Mouse (Mus musculus) layer of hippocampus, postnatal 10 days (tissue): ENCODE measurements around the gene Acer3. TPM values are rescaled to one million over a fixed set of nuclear protein-coding genes. Genes with fewer than 3 reads are reported as not detected.
"Not testable (repeated sequence)": the region's sequence is repeated elsewhere in the genome, so short reads cannot be mapped to it uniquely, and the experiment has no call there.

Experiments used
- DNase-seq, 2 experiments: peaks; one replicate each; pipeline ENCODE4 v3.0.0; 2021; ENCODE audit warnings: low spot score in 2 of 2
- total RNA-seq, 2 experiments: library from RNA; stranded (reverse); gene quantifications; 2 replicates each; pipeline ENCODE4 v1.2.3; 2021

The Acer3 gene
- total RNA-seq, 2 experiments from 2014 or later = 14.7 to 17.8 TPM

DNA sequence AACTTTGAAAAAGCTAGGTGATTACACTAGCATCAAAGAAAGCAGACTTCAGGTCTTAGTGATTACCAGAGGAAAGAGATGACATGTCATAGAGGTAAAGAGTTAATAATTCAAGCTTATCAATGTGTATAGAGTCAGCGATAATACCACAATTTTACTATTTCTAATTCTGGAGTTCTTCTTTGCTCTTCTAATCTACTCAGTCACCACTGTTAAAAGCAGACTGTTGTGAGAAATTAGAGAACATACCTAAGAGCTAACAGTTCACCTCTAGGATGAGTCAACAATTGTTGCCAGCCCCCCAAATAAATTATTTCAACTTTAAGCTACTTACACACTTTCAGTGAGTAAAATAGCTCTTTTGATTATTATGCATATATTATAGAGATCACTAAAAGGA lies 28.1 kb downstream of the Acer3 start:
- DNase-seq = no peak

DNA sequence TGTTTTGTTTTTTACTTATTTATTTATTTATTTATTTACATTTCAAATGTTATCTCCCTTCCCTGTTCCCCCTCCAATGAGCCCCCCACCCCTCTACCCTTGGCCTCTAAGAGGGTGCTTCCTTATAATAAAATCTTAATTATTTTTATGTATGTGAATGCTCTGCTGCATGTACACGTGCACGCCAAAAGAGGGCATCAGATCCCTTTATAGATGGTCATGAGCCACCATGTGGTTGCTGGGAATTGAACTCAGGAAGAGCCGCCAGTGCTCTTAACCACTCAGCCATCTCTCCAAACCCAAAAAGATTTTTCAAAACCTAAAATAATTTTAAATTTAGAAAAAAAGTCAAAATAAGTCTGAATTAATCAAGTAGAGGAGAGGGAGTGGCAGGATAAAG lies 31.4 kb downstream of the Acer3 start:
- DNase-seq = no peak

DNA sequence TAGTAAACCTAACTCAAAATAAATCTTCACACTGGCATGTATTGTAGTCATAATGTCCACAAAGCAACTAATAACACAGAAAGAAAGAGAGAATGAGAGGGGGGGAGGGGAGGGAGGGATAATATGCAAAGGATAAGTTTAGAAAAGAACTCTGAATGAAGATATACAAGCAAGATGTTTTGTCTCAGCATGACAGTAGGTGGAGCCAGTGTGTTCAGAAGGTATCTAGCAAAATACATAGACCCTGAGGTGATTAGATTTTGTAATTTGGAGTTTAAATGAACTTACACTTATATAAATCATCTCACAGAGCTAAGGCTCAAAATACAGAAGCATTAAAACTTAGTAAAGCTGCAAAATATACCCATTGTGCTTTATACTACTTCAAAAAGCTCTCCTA lies 44.7 kb downstream of the Acer3 start:
- no peak for DNase-seq

DNA sequence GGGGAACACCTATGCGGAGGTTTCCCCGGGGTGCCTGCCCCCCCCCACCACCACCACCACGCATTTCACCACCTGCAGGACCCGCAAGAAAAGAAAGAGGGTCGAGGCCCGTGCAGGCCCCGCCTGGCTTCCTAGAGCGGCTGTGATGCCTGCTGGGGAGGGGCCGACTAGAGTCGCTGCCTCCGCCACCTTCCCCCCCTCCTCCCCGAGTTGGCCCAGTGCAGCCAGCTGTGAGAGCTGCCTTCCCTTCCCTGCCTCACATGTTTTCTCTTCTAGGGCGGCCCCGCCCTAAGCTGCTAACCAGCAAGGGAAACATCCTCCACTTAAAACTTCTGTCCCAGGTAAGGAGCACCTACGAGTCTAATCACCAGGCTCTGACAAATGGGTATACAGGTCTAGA lies 52.8 kb downstream of the Acer3 start:
- DNase-seq = not testable (repeated sequence)

DNA sequence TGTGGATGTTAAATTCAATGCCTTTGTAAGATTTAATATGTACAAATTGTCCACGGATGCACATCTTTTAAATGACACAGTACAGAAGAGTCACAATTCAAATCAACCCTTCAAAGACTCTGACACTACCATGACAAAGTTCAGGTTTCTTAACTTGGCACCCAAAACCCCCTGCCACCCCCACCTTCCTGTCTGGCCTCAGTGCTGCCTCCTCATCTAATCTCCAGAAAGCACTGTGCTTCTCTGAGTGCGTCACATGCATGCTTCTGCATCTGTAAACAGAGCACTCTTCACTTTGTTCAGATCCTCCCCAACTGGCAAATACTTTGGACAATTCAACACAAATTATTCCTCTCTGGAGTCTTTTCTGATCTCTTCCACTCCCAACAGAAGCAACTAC lies 68.5 kb downstream of the Acer3 start:
- no peak for DNase-seq

DNA sequence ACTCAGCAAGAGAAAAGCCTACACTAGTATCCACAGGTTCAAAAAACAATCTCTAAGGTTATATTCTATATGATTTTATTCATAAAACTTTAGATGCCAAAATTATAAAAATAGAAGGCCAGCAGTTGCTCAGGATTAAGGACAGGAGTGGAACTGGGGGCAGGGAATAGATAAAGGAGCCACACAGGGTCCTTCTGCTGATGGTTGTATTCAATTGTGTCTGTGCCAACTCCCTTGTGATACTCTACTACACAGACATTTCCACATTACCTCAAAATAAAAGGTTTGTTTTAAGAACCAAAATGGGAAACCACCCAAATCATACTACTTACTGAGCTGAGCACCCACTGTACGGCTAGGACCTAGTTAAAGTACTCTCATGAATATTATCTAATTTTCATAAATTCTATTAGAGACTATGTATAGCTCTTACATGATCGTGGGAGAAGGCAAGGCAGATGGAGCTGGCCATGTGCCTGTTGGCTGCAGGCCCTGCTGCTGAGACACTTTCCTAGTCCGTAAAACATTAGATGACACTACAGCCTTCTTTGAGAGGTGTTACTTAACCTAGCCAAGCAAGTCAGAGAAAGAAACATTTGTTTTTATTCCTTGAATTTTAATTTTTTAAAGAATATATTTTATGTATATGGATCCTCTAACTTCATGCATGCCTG lies 84.2 kb downstream of the Acer3 start:
- peak; percentile 8 to 43 for DNase-seq

DNA sequence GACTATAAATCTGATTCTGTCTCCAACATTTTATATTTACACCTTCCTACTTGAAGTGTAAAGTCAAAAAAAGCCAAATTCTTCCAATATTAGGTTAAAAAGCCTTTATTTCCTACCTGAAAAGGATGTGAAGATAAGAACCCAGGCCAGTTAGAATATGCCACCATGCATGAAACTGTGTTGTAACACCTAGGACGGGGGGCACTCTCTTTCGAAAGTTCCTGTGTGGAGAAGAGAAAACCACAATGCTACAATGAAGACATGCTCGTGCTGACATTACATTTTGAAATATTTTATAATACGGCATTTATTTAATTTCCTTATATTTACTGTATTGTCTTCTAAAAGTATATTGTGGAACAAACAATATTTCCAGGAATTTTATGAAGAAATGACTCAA lies 97.2 kb downstream of the Acer3 start:
- DNase-seq = no peak

DNA sequence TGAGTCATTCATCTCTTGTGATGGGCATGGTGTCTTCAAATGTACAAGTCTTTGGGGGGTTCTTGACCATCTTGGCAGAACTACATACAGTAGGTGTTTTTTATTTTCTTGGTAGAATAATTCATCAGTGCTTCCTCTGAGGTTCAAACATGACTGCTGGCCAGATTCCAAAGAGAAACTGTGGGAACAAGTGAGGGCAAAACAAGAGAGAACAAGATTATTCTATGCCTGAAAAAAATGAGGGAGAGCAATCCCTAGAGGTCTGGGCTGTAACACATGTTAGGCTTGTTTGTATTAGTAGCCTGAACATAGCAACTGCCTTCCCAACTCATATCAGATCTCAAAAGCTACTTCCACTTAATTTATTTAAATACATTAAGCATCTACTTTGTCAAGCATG lies 104.3 kb downstream of the Acer3 start:
- DNase-seq = no peak

DNA sequence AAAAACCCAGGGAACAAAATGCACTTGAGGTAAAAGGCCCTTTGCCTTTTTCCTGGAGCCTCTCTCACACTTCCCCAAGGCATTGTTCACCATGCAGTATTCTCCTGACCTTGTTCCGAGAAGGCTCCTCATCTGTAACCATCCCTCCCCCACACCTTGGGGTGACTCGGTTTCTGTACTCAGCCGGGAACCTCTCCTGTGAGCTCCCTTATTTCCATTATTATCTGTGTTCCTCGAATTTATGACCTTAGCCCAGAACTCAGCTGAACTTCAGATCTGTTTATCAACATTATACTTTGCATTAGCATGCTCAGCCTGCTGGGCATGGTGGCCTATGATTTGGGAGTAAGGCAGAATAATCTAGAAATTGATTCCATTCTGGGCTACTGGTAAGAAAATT lies 118.1 kb downstream of the Acer3 start:
- no peak for DNase-seq

DNA sequence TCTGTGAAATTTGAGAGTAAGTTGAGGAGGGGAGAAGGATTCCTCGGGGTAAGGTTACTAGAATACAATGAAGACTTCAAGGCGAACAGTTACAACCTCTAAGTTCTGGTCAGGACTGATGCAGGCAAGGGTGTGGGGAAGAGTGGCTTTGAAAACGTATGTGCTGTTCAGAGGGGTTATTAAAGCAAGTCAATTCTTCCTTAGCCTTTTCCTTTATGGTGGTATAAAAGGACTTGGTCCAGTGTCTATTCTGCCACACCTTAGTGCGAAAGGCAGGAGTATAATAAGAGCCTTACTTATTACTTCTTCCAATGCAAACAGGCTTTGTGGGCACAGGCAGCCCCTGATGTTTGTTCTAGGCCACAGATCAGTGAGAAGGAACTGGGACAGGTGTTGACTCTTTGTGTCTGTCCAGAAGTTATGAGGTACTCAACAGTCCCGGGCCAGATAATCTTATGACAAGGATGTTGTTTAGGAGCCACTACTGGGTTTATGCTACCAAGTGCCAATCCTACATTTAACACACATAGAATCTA lies 119.4 kb downstream of the Acer3 start:
- no peak for DNase-seq

DNA sequence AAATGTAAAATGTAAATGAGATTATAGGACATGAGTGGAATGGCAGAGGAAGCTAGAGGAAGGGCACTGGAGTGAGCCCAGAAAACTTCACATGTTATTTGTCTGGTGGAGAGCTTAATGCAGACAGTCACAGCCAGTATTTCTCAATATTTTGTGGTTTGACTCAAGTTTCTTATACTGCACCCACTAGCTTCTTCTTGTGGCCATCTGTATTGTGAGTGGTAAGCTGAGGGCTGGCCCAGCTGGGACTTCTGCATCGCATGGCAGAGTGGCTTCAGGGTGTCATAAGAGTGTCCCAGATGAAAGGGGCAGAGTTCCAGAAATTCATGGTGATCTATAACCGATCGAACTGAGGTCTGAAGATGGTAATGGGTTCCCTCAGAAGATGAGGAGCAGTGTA lies 120.6 kb downstream of the Acer3 start:
- no peak for DNase-seq

DNA sequence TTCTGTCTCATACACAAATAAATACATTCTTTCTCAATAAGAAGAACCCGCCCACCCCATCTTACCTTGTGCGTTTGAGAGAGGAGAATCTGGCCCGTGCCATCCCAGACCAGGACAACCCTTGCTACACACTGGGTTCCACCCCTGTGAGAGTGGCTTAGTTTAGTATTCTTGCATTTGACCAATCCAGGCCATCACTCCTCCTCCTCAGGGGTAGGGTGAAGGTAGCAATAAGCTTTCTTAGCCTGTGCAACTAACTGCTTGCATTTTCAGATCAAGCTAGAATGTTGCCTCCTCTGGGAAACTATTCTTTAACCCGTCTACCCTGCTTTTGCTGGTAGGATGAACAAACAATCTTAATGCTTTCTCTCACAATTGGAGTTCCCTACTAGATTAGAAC lies 121.6 kb downstream of the Acer3 start, which contains the start of gene B3gnt6:
TSS of gene B3gnt6 (minus strand) at position 101 of the 400 bp plus-strand sequence.
- no peak for DNase-seq

DNA sequence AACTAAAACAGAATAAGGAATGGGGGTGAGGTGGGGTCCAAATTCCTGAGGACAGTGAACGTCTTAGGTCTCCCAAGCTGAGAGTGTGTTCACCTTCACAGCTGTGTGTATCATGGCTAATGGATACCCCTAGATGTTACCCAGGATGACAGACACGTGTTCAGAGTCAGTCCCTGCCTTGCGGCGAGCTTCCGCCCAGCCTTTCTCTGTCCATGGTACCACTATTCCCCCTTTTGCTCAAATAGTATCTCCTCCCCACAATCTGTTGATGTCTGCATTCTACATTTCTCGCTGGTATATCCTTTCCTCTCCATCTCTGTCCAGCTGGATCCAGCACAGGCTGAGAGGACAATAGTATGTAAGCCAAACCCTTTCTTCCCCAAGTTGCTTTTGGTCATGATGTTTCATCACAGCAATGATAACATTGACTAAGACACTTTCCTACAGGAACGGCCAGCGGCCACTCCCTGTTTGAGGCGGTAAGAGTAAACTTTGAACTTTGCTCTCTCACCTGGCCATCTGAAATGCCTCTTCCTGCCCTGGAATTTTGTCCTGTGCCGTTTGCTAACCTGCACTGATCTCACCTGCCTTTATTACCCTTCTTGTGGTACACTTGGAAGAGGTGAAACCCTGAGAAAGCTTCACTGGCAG lies 125.7 kb downstream of the Acer3 start:
- DNase-seq = no peak

DNA sequence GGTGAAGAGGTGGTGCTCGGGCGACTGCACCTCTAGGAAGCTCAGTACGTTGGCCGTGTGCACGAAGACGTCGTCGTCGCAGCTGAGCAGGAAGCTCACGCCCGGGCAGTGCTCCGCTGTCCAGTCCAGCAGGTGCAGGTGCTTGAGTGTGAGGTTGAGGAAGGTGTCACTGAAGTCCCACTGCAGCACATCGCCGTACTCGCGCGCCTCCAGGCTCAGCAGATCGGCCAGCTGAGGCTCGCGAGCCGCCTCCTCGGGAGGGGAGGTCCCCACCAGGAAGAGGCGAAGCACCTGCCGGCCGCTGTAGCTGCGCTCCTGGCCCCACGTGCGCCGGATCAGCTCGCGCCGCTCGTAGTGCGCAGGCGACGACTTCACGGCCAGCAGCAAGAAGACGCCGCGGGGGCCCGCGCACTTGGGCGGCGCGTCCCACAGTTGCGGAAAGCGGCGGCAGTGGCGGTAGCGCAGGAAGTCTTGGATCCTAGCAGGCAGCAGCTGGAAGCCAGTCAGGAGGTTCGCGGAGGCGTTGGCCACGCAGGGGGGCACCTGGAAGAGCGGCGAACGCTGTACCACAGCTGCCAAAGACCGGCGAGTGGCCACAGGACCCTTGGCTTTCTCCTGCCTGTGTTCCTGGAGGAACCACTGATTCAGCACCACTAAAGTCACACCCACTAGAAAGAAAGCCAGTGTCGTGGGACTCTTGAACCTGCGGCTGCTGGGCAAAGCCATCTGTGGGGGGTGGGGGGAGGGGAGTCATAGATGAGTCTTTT lies 126.8 kb downstream of the Acer3 start:
- peak in 1 of 2 experiments; percentile 35 for DNase-seq

DNA sequence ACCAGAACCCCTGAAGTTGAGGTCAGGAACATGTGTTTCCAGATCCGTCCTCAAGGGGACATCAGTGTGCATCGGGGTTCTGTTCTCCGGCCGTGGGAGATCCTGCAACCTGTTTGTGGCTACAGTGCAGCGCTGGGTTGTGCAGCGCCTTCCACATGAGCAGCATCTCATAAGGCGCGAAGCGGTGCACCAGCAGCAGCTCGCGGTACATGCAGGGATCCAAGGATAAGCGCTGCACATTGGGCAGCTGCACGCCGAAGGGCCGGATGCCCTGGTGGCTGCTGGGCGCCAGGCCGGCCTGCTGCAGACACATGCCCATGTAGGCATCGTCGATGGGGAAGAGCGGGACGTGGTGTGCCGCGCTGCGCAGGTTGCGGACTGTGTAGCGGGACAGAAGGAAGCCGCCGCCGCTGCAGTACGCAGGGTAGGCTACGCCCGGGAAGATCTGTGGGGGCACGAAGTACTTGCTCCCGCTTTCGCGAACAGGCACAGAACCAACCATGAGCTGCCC lies 127.4 kb downstream of the Acer3 start:
- peak; percentile 33 to 39 for DNase-seq

DNA sequence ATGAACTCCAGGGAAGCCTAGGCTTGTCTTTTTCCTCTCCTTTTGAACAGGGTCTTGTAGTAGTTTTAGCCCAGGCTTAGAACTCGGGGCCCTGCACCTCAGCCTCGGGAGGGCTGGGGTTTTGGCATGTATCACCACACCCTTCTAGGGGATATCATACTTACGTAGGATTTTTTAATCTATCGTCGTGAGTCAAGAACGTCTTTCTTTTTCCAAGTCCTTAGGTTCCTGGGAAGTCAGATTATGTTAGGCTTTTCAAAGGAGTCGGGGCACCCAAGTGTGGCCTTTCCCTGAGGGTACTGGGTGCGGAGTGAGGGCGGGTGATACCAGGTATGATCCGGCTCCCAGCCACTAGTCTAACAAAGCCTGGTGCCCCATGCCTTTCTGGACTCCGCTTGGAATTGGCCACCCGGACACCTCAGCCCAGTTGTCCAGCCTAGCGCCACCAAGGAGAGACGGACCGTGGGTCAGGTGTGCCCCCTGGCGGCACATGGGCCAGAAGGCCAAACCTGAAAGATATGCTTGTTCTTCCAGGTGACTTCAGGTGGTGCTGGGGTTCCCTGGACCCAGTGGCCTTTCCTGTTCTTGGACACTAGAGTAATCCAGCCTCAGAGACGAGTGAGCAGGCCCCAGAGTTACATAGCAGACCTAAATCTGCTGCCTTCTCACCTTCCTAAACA lies 129.3 kb downstream of the Acer3 start:
- no peak for DNase-seq

DNA sequence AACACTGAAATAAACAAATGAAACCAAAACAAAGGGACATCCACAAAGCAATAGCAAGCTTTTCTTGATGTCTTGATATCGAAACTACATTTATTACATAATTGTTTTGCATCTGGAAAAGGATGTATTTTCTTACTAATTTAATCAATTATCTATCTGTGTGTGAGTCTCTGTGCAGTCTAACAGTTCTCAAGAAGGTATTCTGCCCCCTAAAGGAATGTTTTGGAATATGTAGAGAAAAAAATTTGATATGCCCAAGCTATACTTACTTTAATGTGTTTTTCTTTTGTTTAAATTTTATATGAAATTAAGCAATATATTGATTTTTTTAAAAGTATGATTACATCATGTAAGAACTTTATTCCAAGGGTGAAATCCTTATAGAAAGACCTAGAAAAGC lies 130.4 kb downstream of the Acer3 start:
- no peak for DNase-seq

DNA sequence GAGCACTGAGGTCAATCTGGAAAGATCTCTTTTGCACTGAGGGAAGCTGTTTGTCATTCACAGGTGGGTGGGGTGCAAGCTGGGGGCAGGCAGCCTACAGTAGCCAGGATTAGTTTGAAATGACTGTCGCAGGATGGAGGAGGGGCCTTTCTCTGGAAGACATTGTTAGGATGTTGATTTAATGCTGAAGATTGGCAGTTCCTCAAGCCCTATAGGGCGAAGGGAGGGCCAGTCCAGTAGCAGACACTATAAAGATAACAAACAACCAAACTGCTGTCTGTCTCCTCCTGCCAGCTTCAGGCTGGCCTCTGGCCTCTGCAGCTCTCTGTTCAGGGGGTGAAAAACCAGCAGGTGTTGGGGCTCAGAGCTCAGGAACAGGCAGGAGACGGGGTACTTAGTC lies 131.3 kb downstream of the Acer3 start:
- no peak for DNase-seq

DNA sequence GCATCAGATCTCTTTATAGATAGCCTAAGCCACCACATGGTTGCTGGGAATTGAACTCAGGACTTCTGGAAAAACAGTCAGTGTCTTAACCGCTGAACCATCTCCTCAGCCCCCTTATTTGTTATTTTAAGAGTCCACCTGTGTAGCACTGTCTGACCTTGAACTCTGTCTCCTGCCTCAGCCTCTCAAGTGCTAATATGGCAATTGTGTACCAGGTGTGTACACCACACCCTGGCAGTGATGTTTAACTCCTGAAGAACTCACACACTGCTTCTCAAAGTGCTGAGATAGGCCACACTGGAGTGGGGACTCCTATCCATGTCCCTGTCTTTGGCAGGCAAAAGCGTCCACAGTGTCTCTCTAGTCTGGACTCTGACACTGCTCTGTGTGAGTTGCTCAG lies 132.3 kb downstream of the Acer3 start:
- DNase-seq = no peak

DNA sequence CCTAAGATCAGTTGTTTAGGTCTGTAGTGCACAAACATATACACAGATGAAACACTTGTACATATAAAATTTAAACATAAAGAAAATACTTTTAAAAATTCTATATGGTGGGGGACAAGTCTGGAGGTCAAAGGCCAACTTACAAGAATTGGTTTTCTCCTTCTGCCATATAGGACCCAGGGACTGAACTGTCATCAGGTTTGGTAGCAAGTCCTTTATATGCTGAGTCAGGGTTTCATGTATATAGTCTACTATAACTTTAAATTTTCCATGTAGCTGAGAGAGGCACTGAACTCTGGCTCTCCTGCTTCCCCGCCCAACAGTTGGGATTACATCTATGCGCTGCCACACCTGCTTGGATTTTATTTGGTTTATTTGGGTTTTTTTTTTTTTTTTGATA lies 132.8 kb downstream of the Acer3 start:
- DNase-seq = no peak

DNA sequence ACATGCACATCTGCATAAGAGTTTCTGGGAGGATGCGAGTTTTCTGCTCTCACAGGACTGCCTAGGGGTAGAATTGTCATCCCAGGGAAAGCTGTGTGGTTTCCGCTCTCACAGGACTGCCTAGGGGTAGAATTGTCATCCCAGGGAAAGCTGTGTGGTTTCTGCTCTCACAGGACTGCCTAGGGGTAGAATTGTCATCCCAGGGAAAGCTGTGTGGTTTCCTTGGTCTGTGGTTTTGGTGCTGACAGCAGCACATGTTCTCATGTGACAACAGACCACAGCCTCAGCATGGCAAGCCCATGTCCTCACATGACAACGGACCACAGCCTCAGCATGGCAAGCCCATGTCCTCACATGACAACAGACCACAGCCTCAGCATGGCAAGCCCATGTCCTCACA lies 133.7 kb downstream of the Acer3 start:
- not testable (repeated sequence) for DNase-seq
